In genomic region chr13:119646511-119646910, GRCm38 (mm10) we compare ENCODE assay signal across 17 mouse cellular contexts. TPM values are rescaled to one million over a fixed set of nuclear protein-coding genes. Genes with fewer than 3 reads are reported as not detected.
"Had no signal": no experiment of that assay in that cellular context is flagged by ENCODE, and none has a peak within 500 bp of the region (broad histone marks: within the 10 kb centered on the region; RNA-seq: fewer than 3 reads in every experiment).

No protein-coding gene starts in this region.

- H3K27ac ChIP-seq: neural tube, embryonic 13.5 days; neural tube, embryonic 15.5 days; stomach, embryonic 15.5 days; stomach, postnatal 0 days had no signal

- H3K9ac ChIP-seq: neural tube, embryonic 13.5 days; neural tube, embryonic 15.5 days; stomach, embryonic 15.5 days had no signal

- H3K4me3 ChIP-seq: neural tube, embryonic 13.5 days; neural tube, embryonic 15.5 days; stomach, embryonic 15.5 days had no signal

- H3K4me1 ChIP-seq: neural tube, embryonic 13.5 days; neural tube, embryonic 15.5 days; stomach, embryonic 15.5 days had no signal

- H3K27me3 ChIP-seq: neural tube, embryonic 13.5 days; neural tube, embryonic 15.5 days; stomach, embryonic 15.5 days had no signal

- DNase-seq: retina, postnatal 1 day; right cerebral cortex, adult 18-20 months; right cerebral cortex, postnatal 14 days; right cerebral cortex, postnatal 25 days; right cerebral cortex, postnatal 4 days; spleen, adult 18-20 months; thymus, adult 18-20 months; thymus, adult 2 months; thymus, postnatal 14 days; thymus, postnatal 25 days; thymus, postnatal 36 days; thymus, postnatal 4 days had no signal

- H3K4me2 ChIP-seq: neural tube, embryonic 13.5 days; neural tube, embryonic 15.5 days; stomach, embryonic 15.5 days had no signal

- H3K9me3 ChIP-seq: neural tube, embryonic 13.5 days; neural tube, embryonic 15.5 days; stomach, embryonic 15.5 days had no signal

- H3K36me3 ChIP-seq: neural tube, embryonic 13.5 days; neural tube, embryonic 15.5 days; stomach, embryonic 15.5 days had no signal

RNA-seq across cellular contexts. Expression of gene Ccl28, which starts 22.9 kb away (rescaled TPM):
- polyA plus RNA-seq: spleen, adult 2 months had no signal
